Mouse (Mus musculus): Measurements from ENCODE around the gene Efr3b.

Gene Efr3b

GRCm38 (mm10) chr12:4036157-4036556 lies 2.6 kb downstream of the Efr3b start:
- no peak for DNase-seq

- DNase-seq, result no peak
These were observed 9.7 kb downstream of the Efr3b start for GRCm38 (mm10) chr12:4029064-4029463.

- peak in 1 of 2 experiments; percentile 36 for DNase-seq
These were observed 10.2 kb downstream of the Efr3b start for GRCm38 (mm10) chr12:4028516-4028915.

GRCm38 (mm10) chr12:4024356-4024755 lies 14.4 kb downstream of the Efr3b start:
- no peak for DNase-seq

GRCm38 (mm10) chr12:4023501-4023900 lies 15.2 kb downstream of the Efr3b start:
- no peak for DNase-seq

GRCm38 (mm10) chr12:4022845-4023244 lies 15.9 kb downstream of the Efr3b start:
- peak; percentile 47 to 64 for DNase-seq

- peak in 1 of 2 experiments; percentile 15 for DNase-seq
These were observed 18.2 kb downstream of the Efr3b start for GRCm38 (mm10) chr12:4020505-4020904.

- DNase-seq, result peak; percentile 40 to 64
These were observed 22.4 kb downstream of the Efr3b start for GRCm38 (mm10) chr12:4016321-4016720.

- DNase-seq, result no peak
These were observed 23.0 kb downstream of the Efr3b start for GRCm38 (mm10) chr12:4015741-4016140.

- DNase-seq, result peak in 1 of 2 experiments; percentile 1
These were observed 23.5 kb downstream of the Efr3b start for GRCm38 (mm10) chr12:4015255-4015654.

- DNase-seq, result no peak
These were observed 27.0 kb downstream of the Efr3b start for GRCm38 (mm10) chr12:4011715-4012114.

- no peak for DNase-seq
These were observed 27.4 kb downstream of the Efr3b start for GRCm38 (mm10) chr12:4011301-4011700.

GRCm38 (mm10) chr12:4008731-4009130 lies 30.0 kb downstream of the Efr3b start:
- DNase-seq, result peak; percentile 82 to 84

GRCm38 (mm10) chr12:4007766-4008165 lies 30.9 kb downstream of the Efr3b start:
- DNase-seq, result no peak

- DNase-seq, result peak; percentile 68 to 74
These were observed 31.5 kb downstream of the Efr3b start for GRCm38 (mm10) chr12:4007181-4007580.

- peak; percentile 76 to 81 for DNase-seq
These were observed 32.6 kb downstream of the Efr3b start for GRCm38 (mm10) chr12:4006079-4006478.

- DNase-seq, result no peak
These were observed 34.1 kb downstream of the Efr3b start for GRCm38 (mm10) chr12:4004648-4005047.

GRCm38 (mm10) chr12:4000406-4000805 lies 38.3 kb downstream of the Efr3b start:
- DNase-seq, result no peak

GRCm38 (mm10) chr12:3996749-3997148 lies 42.0 kb downstream of the Efr3b start:
- DNase-seq, result no peak

- DNase-seq, result no peak
These were observed 47.7 kb downstream of the Efr3b start for GRCm38 (mm10) chr12:3991047-3991446.

- DNase-seq, result no peak
These were observed 48.8 kb downstream of the Efr3b start for GRCm38 (mm10) chr12:3989943-3990342.

GRCm38 (mm10) chr12:3984446-3984845 lies 54.3 kb downstream of the Efr3b start:
- DNase-seq, result no peak

GRCm38 (mm10) chr12:3983736-3984135 lies 55.0 kb downstream of the Efr3b start:
- DNase-seq, result peak; percentile 85 to 95

GRCm38 (mm10) chr12:3982257-3982656 lies 56.5 kb downstream of the Efr3b start:
- peak; percentile 75 to 79 for DNase-seq

- DNase-seq, result peak; percentile 62 to 71
These were observed 57.2 kb downstream of the Efr3b start for GRCm38 (mm10) chr12:3981350-3982131.
